Mouse (Mus musculus): ENCODE data around the gene Gm28048. TPM values are rescaled to one million over a fixed set of nuclear protein-coding genes. Genes with fewer than 3 reads are reported as not detected.

Gene Gm28048
- polyA plus RNA-seq, 1 experiment from 2014 or later, result 15.8 TPM

DNA sequence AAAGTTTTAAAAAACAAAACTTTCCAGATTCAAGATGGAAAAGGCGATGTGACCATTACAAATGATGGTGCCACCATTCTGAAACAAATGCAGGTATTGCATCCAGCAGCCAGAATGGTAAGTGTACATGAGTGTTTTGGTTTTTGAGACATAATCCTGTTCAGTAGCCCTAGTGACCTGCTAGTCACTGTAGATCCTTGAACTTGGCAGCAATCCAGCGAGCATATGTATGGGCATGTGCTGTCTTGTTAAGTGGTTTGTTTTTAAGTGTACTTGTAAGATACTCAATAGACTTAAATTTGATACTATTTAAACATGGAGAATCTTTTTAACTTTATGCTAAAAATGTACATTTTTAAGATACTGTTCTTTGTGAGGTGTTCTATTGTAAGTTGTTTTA is 12.4 kb upstream of the Gm28048 start:
- TF ChIP-seq CTCF (IDR thresholded peaks at IDR 0.05; ENCODE audit: low read depth), result no peak
- Histone ChIP-seq H3K9me3 (ENCODE audit: control insufficient read depth) (no peaks in the 10 kb centered on the region), H3K4me1 (replicated peaks; ENCODE audit: control insufficient read depth, insufficient read depth, low read length) (no peaks in the 10 kb centered on the region), H3K27ac (ENCODE audit: low read depth, low read length) (no peak overlapping the region), H3K27me3 (replicated peaks; ENCODE audit: control insufficient read depth, insufficient read depth, low read length) (no peaks in the 10 kb centered on the region), H3K9ac (ENCODE audit: low read depth, low read length) (no peak overlapping the region), H3K4me3 (ENCODE audit: low read depth, low read length) (no peak overlapping the region), H3K4me2 (replicated peaks; ENCODE audit: low read depth) (no peak overlapping the region), H3K36me3 (ENCODE audit: control insufficient read depth, insufficient read depth) (peaks cover 47% of the 10 kb centered on the region)
- ATAC-seq, result no peak
- 83% methylated on average over 2 of the region's 2 CpGs for WGBS

- H3K27ac ChIP-seq (ENCODE audit: low read depth, low read length), result peak overlapping the region; percentile 82; the same call in 1 of the 2 replicates
- no peaks in the 10 kb centered on the region for H3K9me3 ChIP-seq (ENCODE audit: control insufficient read depth)
- WGBS, result 5% methylated on average over 14 of the region's 14 CpGs
These were observed 9.4 kb upstream of the Gm28048 start for GRCm38 (mm10) chr11:22991218-22991835.

GRCm38 (mm10) chr11:22990393-22991126 is 8.7 kb upstream of the Gm28048 start, which contains the start of gene Cct4:
TSS of gene Cct4 (plus strand) at chr11:22990519.
- Histone ChIP-seq H3K4me2 (replicated peaks; ENCODE audit: low read depth) (peak within 1 kb of the TSS; percentile 63), H3K27me3 (replicated peaks; ENCODE audit: control insufficient read depth, insufficient read depth, low read length) (no peaks in the 10 kb centered on the region), H3K9me3 (ENCODE audit: control insufficient read depth) (no peaks in the 10 kb centered on the region), H3K27ac (ENCODE audit: low read depth, low read length) (peak within 1 kb of the TSS; percentile 82), H3K9ac (ENCODE audit: low read depth, low read length) (peak within 1 kb of the TSS; percentile 58), H3K36me3 (ENCODE audit: control insufficient read depth, insufficient read depth) (peaks cover 19% of the 10 kb centered on the region), H3K4me1 (replicated peaks; ENCODE audit: control insufficient read depth, insufficient read depth, low read length) (no peaks in the 10 kb centered on the region), H3K4me3 (ENCODE audit: low read depth, low read length) (peak within 1 kb of the TSS; percentile 50)
- peak; percentile 97 for ATAC-seq
- WGBS, result under 1% methylated on average over 63 of the region's 66 CpGs
- TF ChIP-seq CTCF (IDR thresholded peaks at IDR 0.05; ENCODE audit: low read depth), result no peak

More at GRCm38 (mm10) chr11:22991218-22991835, 9.4 kb upstream of the Gm28048 start:
- Histone ChIP-seq H3K4me3 (ENCODE audit: low read depth, low read length) (peak overlapping the region; percentile 50), H3K9ac (ENCODE audit: low read depth, low read length) (peak overlapping the region; percentile 58), H3K4me1 (replicated peaks; ENCODE audit: control insufficient read depth, insufficient read depth, low read length) (no peaks in the 10 kb centered on the region), H3K27me3 (replicated peaks; ENCODE audit: control insufficient read depth, insufficient read depth, low read length) (no peaks in the 10 kb centered on the region), H3K4me2 (replicated peaks; ENCODE audit: low read depth) (peak overlapping the region; percentile 63), H3K36me3 (ENCODE audit: control insufficient read depth, insufficient read depth) (peaks cover 25% of the 10 kb centered on the region)
- TF ChIP-seq CTCF (IDR thresholded peaks at IDR 0.05; ENCODE audit: low read depth), result no peak
- ATAC-seq, result no peak

DNA sequence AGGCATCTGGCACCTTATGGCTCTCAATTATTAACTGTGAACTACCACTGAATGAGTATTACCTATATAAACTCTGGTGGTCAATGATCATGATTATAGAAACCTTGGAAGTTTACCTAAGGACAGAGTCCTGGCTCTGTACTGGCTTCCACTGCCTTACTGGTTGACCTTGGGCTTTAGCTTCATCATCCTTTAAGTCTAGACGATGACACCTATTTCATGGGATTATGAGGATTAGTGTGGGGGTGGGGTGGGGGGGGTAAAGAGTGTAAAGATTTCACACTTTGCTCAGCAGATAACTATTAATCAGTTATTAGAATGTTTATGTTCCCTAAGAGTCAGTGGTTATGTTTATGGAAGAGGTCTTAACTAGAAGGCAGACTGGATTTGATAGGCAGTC is 7.9 kb upstream of the Gm28048 start:
- TF ChIP-seq CTCF (IDR thresholded peaks at IDR 0.05; ENCODE audit: low read depth), result no peak
- Histone ChIP-seq H3K27ac (ENCODE audit: low read depth, low read length) (peak overlapping the region; percentile 82), H3K9me3 (ENCODE audit: control insufficient read depth) (no peaks in the 10 kb centered on the region), H3K9ac (ENCODE audit: low read depth, low read length) (peak overlapping the region; percentile 58; the same call in 1 of the 2 replicates), H3K27me3 (replicated peaks; ENCODE audit: control insufficient read depth, insufficient read depth, low read length) (no peaks in the 10 kb centered on the region), H3K4me1 (replicated peaks; ENCODE audit: control insufficient read depth, insufficient read depth, low read length) (no peaks in the 10 kb centered on the region), H3K36me3 (ENCODE audit: control insufficient read depth, insufficient read depth) (peaks cover 11% of the 10 kb centered on the region), H3K4me3 (ENCODE audit: low read depth, low read length) (peak overlapping the region; percentile 50), H3K4me2 (replicated peaks; ENCODE audit: low read depth) (peak overlapping the region; percentile 63)
- 32% methylated on average over 1 of the region's 1 CpGs for WGBS
- ATAC-seq, result no peak

DNA sequence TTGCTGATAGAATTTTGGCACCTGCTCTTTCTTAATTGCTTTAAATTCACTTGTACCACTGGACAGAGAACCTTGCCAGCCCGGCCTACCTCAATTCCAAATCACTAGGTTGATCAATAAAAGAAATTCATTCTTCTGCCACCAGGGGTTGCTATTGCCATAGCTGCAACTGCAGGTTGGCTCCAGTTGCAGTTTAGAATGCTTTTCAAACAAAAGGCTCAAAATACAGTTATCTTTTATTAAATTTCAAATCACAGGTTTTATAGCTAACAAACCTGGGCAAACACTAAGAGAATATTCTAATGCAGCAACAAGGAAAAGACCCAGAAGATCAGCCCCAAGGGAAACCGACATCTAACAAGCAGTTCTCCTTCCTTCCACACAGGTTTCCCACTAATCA is 5.5 kb upstream of the Gm28048 start:
- 31% methylated on average over 2 of the region's 2 CpGs for WGBS

DNA sequence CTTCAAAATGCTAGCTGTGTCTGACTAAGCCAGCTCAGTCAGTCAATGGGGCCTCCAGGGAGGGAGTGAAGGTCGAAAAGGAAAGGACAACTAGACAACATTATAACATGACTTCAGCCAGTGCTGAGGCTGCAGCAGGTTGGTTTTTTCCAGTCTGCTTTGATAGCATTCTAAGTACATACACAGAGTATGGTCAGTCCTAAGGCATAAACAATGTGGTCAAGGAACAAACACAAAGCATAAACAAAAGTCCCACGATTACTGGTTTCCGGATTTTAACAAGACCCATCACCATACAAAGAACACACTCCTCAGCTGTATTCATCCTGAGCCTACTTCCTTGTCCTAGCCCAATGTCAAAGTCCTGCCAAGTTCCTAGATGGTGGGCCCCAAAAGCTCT is 3.6 kb upstream of the Gm28048 start:
- Histone ChIP-seq H3K27ac (ENCODE audit: low read depth, low read length) (peak overlapping the region; percentile 70), H3K4me2 (replicated peaks; ENCODE audit: low read depth) (no peak overlapping the region), H3K4me3 (ENCODE audit: low read depth, low read length) (no peak overlapping the region), H3K36me3 (ENCODE audit: control insufficient read depth, insufficient read depth) (no peaks in the 10 kb centered on the region), H3K27me3 (replicated peaks; ENCODE audit: control insufficient read depth, insufficient read depth, low read length) (no peaks in the 10 kb centered on the region), H3K4me1 (replicated peaks; ENCODE audit: control insufficient read depth, insufficient read depth, low read length) (peaks cover 5% of the 10 kb centered on the region; the same call in 1 of the 2 replicates), H3K9me3 (ENCODE audit: control insufficient read depth) (no peaks in the 10 kb centered on the region), H3K9ac (ENCODE audit: low read depth, low read length) (no peak overlapping the region)
- no peak for TF ChIP-seq CTCF (IDR thresholded peaks at IDR 0.05; ENCODE audit: low read depth)
- peak; percentile 22; the same call in 1 of the 2 replicates for ATAC-seq
- 65% methylated on average over 3 of the region's 3 CpGs for whole genome bisulfite sequencing

More for the DNA sequence above, 5.5 kb upstream of the Gm28048 start:
- Histone ChIP-seq H3K27me3 (replicated peaks; ENCODE audit: control insufficient read depth, insufficient read depth, low read length) (no peaks in the 10 kb centered on the region), H3K27ac (ENCODE audit: low read depth, low read length) (no peak overlapping the region), H3K9ac (ENCODE audit: low read depth, low read length) (no peak overlapping the region), H3K4me2 (replicated peaks; ENCODE audit: low read depth) (no peak overlapping the region), H3K9me3 (ENCODE audit: control insufficient read depth) (no peaks in the 10 kb centered on the region), H3K4me1 (replicated peaks; ENCODE audit: control insufficient read depth, insufficient read depth, low read length) (no peaks in the 10 kb centered on the region), H3K4me3 (ENCODE audit: low read depth, low read length) (no peak overlapping the region), H3K36me3 (ENCODE audit: control insufficient read depth, insufficient read depth) (no peaks in the 10 kb centered on the region)
- TF ChIP-seq CTCF (IDR thresholded peaks at IDR 0.05; ENCODE audit: low read depth), result peak; percentile 91
- no peak for ATAC-seq

All from intestine, postnatal 0 days (tissue).